Mouse (Mus musculus) c-Kit-positive CD71-positive TER-119-positive erythroid progenitor cells, embryonic 14.5 days (primary cell): ENCODE results near the gene Trappc2.

Experiments used
- DNase-seq: peaks from one replicate; pipeline ENCODE4 v3.0.0-alpha.2; 2013; ENCODE audit warnings: low spot score

The Trappc2 gene

DNA sequence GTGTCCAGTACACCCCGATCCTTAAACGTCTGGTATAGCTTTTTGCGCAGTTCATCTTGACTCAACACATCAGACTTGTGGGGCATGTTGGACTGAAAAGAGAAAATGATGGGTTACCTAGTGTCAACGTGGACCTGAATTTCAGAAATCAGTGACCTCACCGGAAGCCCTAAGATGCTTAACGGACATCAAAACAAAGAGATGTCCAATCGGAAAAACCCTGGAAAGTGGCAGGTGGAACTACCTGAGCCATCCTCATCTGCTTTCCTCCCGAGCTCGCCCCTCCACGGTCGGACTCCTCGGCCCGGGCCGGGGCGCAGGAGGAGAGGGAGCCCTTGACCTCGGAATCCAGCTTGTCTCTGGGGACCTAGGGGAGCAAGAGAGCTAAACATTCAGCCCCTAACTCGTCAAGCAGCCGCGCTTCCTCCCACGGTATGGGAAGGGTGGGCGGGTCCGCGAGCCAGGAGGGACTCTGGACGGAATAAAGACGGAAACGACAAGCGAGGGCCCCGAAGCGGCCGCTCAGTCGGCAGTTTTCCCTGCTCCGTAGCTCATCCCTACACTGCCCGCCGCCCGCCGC is at the start of gene Trappc2:
Trappc2 (plus strand) TSS at position 539 of the 580 bp plus-strand sequence.
- peak; percentile 24 for DNase-seq

GRCm38 (mm10) chrX:166393753-166394152 is 46.6 kb upstream of the Trappc2 start:
- DNase-seq: no peak

DNA sequence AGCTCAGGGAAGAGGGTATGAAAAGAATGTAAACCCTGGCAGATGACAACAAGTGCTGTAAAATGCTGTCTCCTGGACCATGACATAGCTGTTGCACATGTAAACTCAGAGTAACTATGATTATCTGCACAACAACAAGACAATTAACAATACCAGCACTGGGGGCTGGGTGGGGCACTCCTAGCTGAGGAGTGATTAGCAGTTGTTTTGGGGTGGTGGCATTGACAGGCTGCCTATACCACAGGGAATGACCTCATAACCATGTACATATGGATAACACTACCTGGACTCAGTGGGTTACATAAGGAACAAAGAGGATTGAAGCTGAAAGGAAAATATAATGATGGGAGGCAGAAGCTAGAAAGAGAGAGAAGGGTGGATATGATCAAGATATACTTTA is 32.5 kb upstream of the Trappc2 start:
- peak; percentile 7 for DNase-seq

GRCm38 (mm10) chrX:166416196-166416595 is 24.2 kb upstream of the Trappc2 start:
- DNase-seq: peak; percentile 14

GRCm38 (mm10) chrX:166434812-166435211 is 5.6 kb upstream of the Trappc2 start:
- DNase-seq: no peak

GRCm38 (mm10) chrX:166440616-166441063 is 266 bp downstream of the Trappc2 start, which contains the start of gene Ofd1:
Gene Ofd1 (minus strand): TSS chrX:166440704.
- DNase-seq: peak; percentile 88

GRCm38 (mm10) chrX:166444552-166444951 is 4.2 kb downstream of the Trappc2 start:
- DNase-seq: no peak

- DNase-seq: no peak
Measured at GRCm38 (mm10) chrX:166453532-166453931, 13.2 kb downstream of the Trappc2 start.

- DNase-seq: no peak
Measured at GRCm38 (mm10) chrX:166454331-166454730, 14.0 kb downstream of the Trappc2 start.

DNA sequence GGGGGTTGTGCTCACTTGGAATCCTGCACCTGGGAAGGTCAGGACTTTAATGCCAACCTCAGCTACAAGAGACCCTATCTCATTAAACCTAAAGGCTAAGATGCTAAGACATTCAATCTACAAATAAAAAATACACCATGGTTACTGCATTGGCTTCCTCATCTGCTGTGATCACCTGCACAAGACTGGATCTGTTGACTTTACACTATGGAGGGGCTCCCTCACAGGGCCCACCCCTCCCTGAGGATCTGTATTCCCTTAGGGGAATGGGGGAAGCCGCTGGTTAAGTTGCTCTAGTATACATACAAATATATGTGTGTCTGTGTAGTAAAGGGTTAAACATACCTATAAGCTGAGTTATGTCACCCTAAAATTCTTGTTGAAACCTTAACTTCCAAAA is 15.2 kb downstream of the Trappc2 start:
- DNase-seq: no peak

- no peak for DNase-seq
Measured at GRCm38 (mm10) chrX:166468321-166468720, 27.9 kb downstream of the Trappc2 start.

DNA sequence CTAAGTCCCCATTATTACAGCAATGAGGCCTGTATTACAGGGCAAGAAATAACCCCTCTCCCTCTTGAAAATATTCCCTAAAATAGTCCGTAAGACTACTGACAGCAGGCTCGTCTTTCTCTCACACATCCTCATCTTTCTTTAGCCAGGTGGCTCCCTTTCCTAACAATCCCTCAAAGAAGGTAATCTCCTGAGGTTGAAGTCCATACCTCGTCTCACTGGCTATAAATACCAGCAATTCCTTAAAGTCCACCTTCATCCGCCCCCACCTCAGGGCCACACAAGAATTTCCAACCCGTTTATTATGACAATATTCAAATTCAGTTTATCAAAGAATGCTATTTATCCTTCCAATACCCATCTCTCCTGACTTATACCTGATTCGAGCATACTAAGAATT is 32.2 kb downstream of the Trappc2 start:
- no peak for DNase-seq

DNA sequence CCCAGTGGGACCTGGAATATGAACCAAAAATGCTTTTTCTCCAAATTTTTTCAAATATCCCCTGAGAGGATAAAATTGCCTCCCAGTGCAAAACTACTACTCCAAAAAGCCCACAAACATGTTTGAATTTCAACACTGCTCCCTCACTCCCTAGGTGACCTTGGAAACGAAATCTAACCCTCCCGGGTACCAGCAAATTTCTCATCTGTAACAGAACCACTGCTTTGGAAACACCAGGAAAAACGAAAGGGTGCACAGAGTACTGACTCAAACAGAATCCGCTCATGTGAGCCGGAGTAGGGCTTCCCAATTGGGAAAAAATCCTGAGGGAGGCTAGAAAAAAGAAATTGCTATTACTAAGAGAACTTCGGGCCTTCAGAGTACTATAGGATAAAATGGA is 37.0 kb downstream of the Trappc2 start:
- no peak for DNase-seq

GRCm38 (mm10) chrX:166478631-166479364 is 38.4 kb downstream of the Trappc2 start:
- DNase-seq: peak; percentile 31

DNA sequence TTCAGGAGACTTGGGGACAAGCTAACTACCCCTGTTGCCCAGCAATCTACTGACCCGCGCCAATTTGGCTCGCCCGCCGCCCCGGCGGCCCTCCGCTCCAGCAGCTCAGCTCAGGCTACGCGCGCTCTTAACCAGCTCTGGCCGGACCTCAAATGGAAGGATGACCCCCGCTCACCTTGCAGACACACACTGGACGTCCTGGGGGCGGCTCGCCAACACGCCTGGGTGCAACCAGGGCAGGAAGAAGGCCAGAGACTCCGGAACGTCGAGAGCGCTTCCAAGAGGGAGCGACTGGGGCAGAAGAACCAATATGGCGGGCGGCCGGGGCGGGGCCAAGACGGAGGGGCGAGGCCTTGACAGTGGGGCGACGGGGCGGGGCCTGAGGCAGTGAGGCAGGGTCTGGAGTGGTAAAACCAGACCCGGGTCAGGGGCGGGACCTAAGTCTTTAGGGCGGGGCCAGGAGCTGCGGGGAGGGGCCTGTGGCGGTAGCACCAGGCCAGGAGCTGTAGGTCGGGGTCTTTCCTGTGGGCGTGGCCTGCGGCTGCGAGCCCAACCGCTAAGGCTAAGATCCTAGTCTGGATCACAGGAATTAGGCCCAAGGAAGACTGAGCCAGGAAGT is 39.1 kb downstream of the Trappc2 start, which contains the start of gene Rab9:
Rab9 (minus strand) TSS at position 503 of the 619 bp plus-strand sequence.
- peak; percentile 83 for DNase-seq

- no peak for DNase-seq
Measured at GRCm38 (mm10) chrX:166495052-166495451, 54.7 kb downstream of the Trappc2 start.

- DNase-seq: no peak
Measured at GRCm38 (mm10) chrX:166497771-166498170, 57.4 kb downstream of the Trappc2 start.

DNA sequence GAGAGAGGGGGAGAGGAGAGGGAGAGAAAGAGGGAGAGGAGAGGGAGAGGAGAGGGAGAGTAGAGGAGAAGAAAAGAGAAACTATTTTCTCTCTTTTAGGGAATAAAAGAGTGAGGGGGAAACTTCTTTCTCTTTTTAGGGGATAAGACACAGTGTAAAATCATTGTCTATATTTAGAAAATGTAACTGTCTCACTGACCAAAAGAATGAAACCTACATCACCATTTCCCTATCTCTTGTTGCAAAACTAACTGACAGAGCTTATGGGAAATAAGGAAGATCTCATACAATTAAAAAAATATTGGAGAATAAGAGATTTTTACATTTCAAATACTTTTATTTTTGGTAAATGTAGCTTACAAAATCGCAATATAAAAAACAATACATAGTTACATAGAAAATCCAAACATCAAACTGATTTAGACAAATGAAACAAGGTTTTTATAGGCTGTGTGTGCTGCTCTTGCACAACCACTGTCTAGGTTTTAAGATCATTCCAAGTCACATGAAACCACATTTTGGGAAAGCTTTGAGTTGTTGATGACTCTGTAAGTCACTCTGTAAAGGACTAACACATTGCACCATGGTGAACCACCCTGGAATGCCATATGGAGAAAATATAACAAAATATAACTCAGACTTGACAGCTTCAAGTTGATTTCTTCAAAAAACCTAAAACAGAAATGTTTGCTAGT is 59.3 kb downstream of the Trappc2 start:
- no peak for DNase-seq
